Mouse (Mus musculus): ENCODE results near the gene Fam184b. TPM values are rescaled to one million over a fixed set of nuclear protein-coding genes. Genes with fewer than 3 reads are reported as not detected.

Fam184b gene
- not detected for polyA plus RNA-seq (2017; shearing (Covaris generic))

DNA sequence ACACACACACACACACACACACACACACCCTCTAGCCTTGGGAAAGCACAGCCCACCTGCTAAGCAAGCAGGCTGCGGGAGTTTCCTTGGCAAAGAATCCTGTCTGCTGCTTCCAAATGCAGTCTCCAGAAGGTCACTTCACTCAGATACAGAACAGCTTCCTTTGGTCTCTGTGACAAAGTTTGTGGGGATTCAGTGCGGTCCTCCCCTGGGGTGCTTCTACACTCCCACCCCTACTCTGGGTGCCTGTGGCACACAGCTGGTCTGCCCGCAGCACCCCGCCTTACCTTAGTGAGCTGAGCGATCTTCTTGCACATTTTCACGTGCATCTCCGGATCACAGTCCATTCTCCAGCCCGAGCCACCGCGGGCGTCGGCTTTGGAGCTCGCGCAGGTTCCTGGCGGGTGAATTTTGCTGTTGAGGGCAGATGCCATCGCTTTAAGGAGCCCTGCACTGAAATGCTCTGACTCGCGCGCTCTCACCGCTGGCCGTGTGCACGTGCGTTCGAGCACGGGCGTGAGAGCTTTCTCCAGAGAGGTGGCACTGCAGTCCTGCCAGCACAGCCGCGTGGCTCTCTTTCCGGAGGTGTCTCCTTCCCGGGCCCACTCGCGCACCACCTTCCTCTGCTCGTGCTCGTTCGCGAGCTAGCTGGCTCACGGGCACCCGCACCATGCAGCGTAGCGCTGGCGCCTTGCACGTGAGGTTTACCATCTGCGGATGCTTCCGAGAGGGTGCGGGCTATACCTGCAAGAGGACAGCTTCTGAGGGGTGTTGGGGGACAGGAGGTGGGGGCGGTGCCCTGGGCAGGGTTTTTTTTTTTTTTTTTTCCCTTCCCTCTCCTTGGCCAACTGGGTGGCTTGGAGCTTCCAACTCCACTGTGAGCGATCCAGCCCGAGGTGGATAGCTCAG is at the start of gene Fam184b:
Fam184b (minus strand) TSS at position 809 of the 909 bp plus-strand sequence.

DNA sequence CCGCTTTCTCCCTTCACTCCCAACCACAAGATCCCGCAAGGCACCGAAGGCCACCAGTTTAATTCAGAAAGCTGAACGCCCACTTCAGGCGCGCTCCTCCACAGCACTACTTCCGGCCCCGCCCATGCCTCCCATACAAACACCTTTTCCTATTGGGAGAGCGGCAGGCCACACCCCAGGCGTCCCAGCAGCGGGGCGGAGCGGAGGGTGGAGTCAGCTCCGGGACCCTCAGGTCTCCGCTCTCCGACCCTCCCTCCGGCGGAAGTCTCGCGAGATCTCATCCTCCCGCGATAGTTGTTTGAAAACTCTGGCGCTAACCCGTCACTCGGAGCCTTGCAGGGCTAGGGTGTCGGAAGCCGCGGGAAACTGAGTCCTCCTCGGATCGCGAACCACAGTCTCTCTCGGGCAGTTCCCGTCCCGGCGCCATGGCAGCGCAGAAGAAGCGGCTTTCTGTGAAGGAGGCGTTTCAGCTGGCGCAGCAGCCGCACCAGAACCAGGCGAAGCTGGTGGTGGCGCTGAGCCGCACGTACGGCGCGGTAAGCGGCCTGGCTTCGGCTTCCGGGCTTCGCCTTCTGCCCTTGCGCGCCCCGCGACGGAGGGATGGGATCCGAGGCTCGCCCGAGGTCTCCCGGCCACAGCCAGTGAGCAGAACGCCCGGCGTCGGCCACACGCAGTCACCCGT is 30.3 kb upstream of the Fam184b start, which contains the start of gene Ncapg:
Ncapg (plus strand) TSS at position 322 of the 682 bp plus-strand sequence.

DNA sequence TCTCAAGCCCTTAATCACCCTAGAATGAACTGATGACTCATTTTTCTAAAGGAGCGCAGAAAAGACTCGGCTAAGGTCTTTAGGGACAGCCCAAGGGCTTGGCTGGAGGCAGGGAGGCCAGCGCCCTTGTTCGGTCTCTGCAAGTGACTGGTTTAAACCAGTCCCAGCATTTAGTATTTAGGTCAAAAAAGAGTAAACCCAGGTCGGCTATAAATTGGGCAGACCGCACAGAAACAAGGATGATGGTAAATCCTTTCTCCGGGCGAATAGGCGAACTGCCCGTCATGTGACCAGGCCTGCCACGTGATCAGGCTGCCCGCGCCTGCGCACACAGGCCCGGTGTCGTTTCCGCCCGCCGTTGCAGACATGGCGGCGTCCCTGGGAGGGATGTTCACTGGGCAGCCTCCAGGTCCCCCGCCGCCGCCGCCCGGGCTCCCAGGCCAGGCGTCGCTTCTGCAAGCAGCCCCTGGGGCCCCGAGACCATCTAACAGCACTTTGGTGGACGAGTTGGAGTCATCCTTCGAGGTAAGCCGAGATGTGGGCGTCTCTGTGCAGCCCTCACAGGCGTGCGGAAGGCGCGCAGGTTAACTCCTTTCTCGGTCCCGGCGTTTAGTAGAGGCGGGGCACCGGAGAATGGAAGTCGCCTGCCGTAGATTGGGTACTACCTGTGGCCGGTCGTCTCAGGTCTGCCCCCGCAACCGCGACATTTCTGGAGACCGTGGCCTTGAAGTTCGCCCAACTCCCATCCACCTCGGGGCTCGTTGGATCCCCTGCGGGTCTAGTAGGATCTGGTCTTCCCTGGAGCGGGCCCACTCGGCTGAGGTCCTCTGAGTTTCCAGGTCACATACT is 119.2 kb downstream of the Fam184b start, which contains the start of gene Med28:
Med28 (plus strand) TSS at position 270 of the 849 bp plus-strand sequence.

DNA sequence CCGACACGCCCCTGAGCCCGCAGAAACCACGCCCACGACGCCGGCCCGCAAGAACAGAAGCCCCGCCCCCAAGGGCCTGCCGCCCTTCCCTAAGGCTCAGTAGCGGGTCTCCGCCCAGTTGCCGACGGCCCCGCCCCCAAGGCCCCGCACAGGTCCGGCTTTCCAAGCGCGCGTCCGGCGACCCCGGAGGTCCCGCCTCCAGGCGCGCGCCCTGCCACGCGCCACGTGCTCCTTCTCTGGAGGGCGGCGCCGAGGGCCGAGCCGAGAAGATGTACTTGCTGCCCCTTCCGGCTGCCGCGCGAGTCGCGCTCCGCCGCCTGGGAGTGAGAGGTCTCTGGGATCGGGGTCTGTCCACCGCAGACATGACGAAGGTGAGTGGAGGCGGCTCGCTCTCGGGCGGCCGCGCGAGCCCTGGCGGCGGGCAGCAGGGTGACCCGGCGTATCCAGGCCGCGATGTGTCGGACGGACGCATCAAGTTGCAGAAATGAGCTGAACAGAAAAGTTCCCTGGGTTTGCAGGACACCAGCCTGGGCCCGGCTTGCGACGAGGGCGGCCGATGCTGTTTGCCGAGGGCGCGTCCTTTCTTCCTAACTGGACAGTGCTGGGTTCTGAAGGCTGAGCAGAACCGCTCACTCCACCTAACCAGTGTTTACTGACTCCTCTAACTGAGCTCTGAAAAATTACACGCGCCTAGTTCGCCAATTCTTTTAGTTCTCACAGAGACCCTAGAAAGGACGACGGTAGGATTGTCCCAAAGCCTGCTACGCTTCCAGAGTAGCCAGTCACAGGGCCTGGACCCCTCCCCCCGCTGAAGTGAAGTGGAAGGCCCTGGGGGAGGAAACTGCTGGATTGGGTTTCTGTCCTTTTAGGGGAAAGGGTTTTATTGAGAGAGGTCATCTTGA is 146.0 kb downstream of the Fam184b start, which contains the start of gene Lap3:
Lap3 (plus strand) TSS at position 184 of the 902 bp plus-strand sequence.

Other genes with a start within 250 kb of the Fam184b start
- gene Qdpr, start 189.4 kb downstream of the Fam184b start, polyA plus RNA-seq (2017; shearing (Covaris generic)), result 93.6 TPM
- gene Clrn2, start 185.9 kb downstream of the Fam184b start, polyA plus RNA-seq (2017; shearing (Covaris generic)), result not detected
- gene Lap3, start 146.2 kb downstream of the Fam184b start, polyA plus RNA-seq (2017; shearing (Covaris generic)), result 32.7 TPM
- gene Med28, start 119.4 kb downstream of the Fam184b start, polyA plus RNA-seq (2017; shearing (Covaris generic)), result 307 TPM
- gene Ncapg, start 30.3 kb upstream of the Fam184b start, polyA plus RNA-seq (2017; shearing (Covaris generic)), result 10.8 TPM
- gene Lcorl, start 218.0 kb upstream of the Fam184b start, polyA plus RNA-seq (2017; shearing (Covaris generic)), result 21.2 TPM